Mouse (Mus musculus) E14TG2a.4 (cell line): Measurements from ENCODE around the gene Ano8.

Experiments used
- CTCF ChIP-seq: conservative IDR thresholded peaks from 2 replicates; pipeline ENCODE4 v1.5.1; 2014; ENCODE audit warnings: low read length
- NANOG ChIP-seq: IDR thresholded peaks from 2 replicates; pipeline ENCODE4 v1.6.1; 2014; ENCODE audit warnings: borderline replicate concordance, low read length, mixed read lengths
- POU5F1 ChIP-seq: IDR thresholded peaks from 2 replicates; pipeline ENCODE4 v1.6.1; 2014; ENCODE audit warnings: low read length, borderline replicate concordance

DNA sequence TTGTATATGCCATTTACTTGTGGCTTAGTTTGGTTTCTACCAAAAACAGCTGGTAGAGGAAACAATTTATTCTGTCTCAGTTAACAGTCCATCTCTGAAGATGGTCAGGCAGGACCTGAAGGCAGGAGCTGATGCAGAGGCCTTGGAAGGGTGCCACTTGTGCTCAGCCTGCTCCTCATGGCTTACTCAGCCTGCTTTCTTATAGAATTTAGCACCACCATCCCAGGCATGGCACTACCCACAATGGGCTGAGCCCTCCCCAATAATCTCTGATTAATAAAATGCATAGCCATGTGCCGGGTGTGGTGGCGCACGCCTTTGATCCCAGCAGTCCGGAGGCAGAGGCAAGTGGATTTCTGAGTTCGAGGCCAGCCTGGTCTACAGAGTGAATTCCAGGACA is 19.6 kb downstream of the Ano8 start:
- TF ChIP-seq CTCF, result no peak
- TF ChIP-seq POU5F1, result no peak
- TF ChIP-seq NANOG, result no peak
